Mouse (Mus musculus) myocyte (in vitro differentiated cells): ENCODE data around the gene Cfap74. TPM values are rescaled to one million over a fixed set of nuclear protein-coding genes. Genes with fewer than 3 reads are reported as not detected.

Source experiments
- H3K27me3 ChIP-seq: one replicate; pipeline ENCODE4 v1.6.1; 2011; ENCODE audit not compliant: control insufficient read depth, insufficient read depth, insufficient read length
- H3K36me3 ChIP-seq: one replicate; pipeline ENCODE4 v1.6.1; 2011; ENCODE audit not compliant: control insufficient read depth, insufficient read depth
- H3K4me2 ChIP-seq: one replicate; pipeline ENCODE4 v1.6.1; 2011; ENCODE audit warnings: low read depth, control low read depth
- H3K4me3 ChIP-seq: one replicate; pipeline ENCODE4 v1.5.1; 2011; ENCODE audit warnings: mild to moderate bottlenecking, control low read depth, moderate library complexity
- H3K79me2 ChIP-seq: one replicate; pipeline ENCODE4 v1.6.1; 2011; ENCODE audit not compliant: control insufficient read depth, insufficient read depth
- H3ac ChIP-seq: one replicate; pipeline ENCODE4 v1.6.1; 2011; ENCODE audit not compliant: control insufficient read depth, insufficient read length
- CEBPB ChIP-seq: IDR thresholded peaks from 2 replicates; pipeline ENCODE4 v1.6.1; 2011; ENCODE audit warnings: mild to moderate bottlenecking, moderate library complexity; ENCODE audit not compliant: poor library complexity, insufficient read depth, severe bottlenecking
- E2F4 ChIP-seq: IDR thresholded peaks from one replicate; pipeline ENCODE4 v1.6.1; 2011; ENCODE audit warnings: mild to moderate bottlenecking, control low read depth, moderate library complexity; ENCODE audit not compliant: insufficient read depth
- MAX ChIP-seq: IDR thresholded peaks from one replicate; pipeline ENCODE4 v1.6.1; 2011; ENCODE audit warnings: low read depth, mild to moderate bottlenecking, control low read depth
- MYOD1 ChIP-seq, 3 experiments: IDR thresholded peaks; one replicate each; pipeline ENCODE4 v1.6.1; 2011; ENCODE audit warnings: control low read depth in 2 of 3, low read depth in 2 of 3, mild to moderate bottlenecking in 2 of 3, moderate library complexity in 1 of 3; ENCODE audit not compliant: insufficient read length in 2 of 3, control insufficient read depth in 1 of 3
- MYOG ChIP-seq, 3 experiments: IDR thresholded peaks; one replicate each; pipeline ENCODE4 v1.6.1; 2011; ENCODE audit warnings: control low read depth in 2 of 3, low read depth in 2 of 3, mild to moderate bottlenecking in 2 of 3; ENCODE audit not compliant: insufficient read length in 2 of 3, control insufficient read depth in 1 of 3, insufficient read depth in 1 of 3
- POLR2A ChIP-seq: IDR thresholded peaks from one replicate; pipeline ENCODE4 v1.6.1; 2011; ENCODE audit warnings: low read depth, mild to moderate bottlenecking, control low read depth, moderate library complexity; ENCODE audit not compliant: insufficient read length
- POLR2AphosphoS2 ChIP-seq: IDR thresholded peaks from one replicate; pipeline ENCODE4 v1.6.1; 2011; ENCODE audit warnings: low read depth, control low read depth; ENCODE audit not compliant: insufficient read length
- REST ChIP-seq: IDR thresholded peaks from one replicate; pipeline ENCODE4 v1.6.1; 2011; ENCODE audit warnings: mild to moderate bottlenecking, control low read depth, moderate library complexity; ENCODE audit not compliant: insufficient read depth, insufficient read length
- SRF ChIP-seq: IDR thresholded peaks from one replicate; pipeline ENCODE4 v1.6.1; 2011; ENCODE audit warnings: low read depth; ENCODE audit not compliant: control insufficient read depth, insufficient read length
- TCF12 ChIP-seq: IDR thresholded peaks from one replicate; pipeline ENCODE4 v1.6.1; 2011; ENCODE audit warnings: mild to moderate bottlenecking, control low read depth; ENCODE audit not compliant: poor library complexity, insufficient read depth, severe bottlenecking
- TCF3 ChIP-seq: IDR thresholded peaks from one replicate; pipeline ENCODE4 v1.6.1; 2011; ENCODE audit warnings: low read depth, control low read depth; ENCODE audit not compliant: insufficient read length
- USF1 ChIP-seq: IDR thresholded peaks from one replicate; pipeline ENCODE4 v1.6.1; 2011; ENCODE audit warnings: low read depth, mild to moderate bottlenecking, control low read depth, moderate library complexity
- polyA plus RNA-seq: library from polyadenylated mRNA; unstranded; fragments of >200 nt; fragmentation: generic; extraction: Trizol; gene quantifications from one replicate; pipeline ENCODE4 v1.2.1, GENCODE M21; 2012; ENCODE audit warnings: missing spikeins

Gene Cfap74
- polyA plus RNA-seq, 1 experiment: 0.22 TPM

DNA sequence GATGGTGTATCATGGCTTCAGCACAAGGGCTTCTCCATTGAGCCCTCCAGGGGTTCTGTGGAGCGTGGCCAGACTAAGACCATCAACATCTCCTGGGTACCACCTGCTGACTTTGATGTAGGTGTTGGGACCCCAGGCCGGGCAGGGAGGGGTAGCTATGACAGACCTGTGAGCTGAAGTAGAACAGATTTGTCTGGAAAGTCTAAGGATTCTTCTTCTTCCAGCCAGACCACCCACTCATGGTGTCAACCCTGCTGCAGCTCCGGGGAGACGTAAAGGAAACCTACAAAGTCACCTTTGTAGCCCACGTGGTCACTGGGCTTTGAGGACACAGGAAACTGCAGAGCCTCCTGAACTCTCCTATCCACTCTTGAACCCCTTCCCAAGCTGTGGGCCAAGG lies 57.1 kb downstream of the Cfap74 start:
- H3ac ChIP-seq: no peak overlapping the region
- no peak overlapping the region for H3K4me3 ChIP-seq
- TF ChIP-seq TCF12 (no peak), SRF (no peak)
- no peaks in the 10 kb centered on the region for H3K79me2 ChIP-seq
- H3K4me2 ChIP-seq: no peak overlapping the region
- peaks cover 91% of the 10 kb centered on the region for H3K27me3 ChIP-seq
- H3K36me3 ChIP-seq: no peaks in the 10 kb centered on the region

DNA sequence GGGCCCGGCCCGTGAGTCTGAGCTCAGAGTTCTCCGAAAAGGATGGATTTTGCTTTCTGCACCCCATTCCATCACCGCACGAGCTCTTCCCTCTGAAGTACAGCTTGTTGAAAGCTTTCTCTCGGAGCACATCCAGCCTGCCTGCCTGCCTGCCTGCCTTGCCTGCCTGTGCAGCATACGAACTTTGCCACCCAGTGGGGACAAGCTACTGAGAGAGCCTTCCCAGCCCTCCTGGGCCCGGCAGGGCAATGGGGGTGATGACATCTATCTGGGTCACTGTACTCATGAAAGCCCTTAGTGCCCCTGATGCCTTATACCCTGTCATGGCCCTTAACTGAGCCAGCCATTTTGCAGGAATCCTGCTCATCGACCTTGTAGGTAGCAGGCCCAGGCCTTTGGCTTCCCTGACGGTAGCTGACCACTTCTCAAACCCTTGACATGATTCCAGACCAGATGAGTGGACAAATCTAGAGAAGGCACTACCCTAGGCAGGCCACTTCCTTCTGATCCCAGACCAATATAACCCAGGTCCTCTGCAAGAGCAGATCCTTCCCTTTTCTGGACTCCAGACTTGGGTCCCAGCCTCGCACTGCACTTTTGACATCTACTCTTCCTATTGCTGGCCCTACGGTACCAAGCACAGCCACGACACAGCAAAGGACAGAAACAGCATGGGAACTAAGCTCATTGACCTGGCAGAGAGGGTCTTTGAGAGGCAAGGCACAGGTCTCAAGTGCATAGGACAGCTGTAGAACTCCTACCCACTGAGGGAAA lies 58.4 kb downstream of the Cfap74 start:
- Histone ChIP-seq H3ac (no peak overlapping the region), H3K4me3 (no peak overlapping the region), H3K27me3 (peaks cover 85% of the 10 kb centered on the region), H3K36me3 (no peaks in the 10 kb centered on the region), H3K79me2 (no peaks in the 10 kb centered on the region), H3K4me2 (no peak overlapping the region)
- TF ChIP-seq MYOD1 (IDR thresholded peaks at IDR 0.05; ENCODE audit: control insufficient read depth in 1 of 3, insufficient read length in 2 of 3, low read depth in 2 of 3): no peak
- TF ChIP-seq USF1: no peak
- no peak for TF ChIP-seq E2F4
- TF ChIP-seq SRF: no peak
- no peak for TF ChIP-seq CEBPB
- no peak for TF ChIP-seq REST
- TF ChIP-seq POLR2A: no peak
- no peak for TF ChIP-seq MYOG (IDR thresholded peaks at IDR 0.05; ENCODE audit: control insufficient read depth in 1 of 3, insufficient read depth in 1 of 3, insufficient read length in 2 of 3, low read depth in 2 of 3)
- no peak for TF ChIP-seq TCF3
- TF ChIP-seq TCF12: no peak
- no peak for TF ChIP-seq POLR2AphosphoS2
- TF ChIP-seq MAX: no peak

DNA sequence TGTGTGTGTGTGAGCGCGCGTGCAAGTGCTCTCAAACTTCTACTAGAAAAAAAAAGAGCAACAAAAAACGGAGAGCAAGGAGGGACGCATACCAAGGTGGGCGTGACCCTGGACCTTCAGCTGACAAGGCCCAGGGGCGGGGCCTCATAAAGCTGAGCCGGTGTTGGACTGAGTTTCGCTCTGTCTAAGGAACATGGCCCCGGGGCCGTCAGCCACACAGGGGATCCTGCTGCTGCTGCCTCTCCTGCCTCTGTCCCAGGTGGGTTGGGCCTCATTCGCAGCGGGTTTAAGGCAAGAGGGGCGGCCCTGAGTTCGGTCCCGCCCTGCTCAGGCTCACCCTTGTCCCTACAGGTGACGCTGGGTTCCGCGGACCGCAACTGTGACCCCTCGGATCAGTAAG lies 60.0 kb downstream of the Cfap74 start, which contains the start of gene Tmem52:
Gene Tmem52, plus strand, starts transcription at position 163 of the 400 bp plus-strand sequence.
- H3K27me3 ChIP-seq: peaks cover 79% of the 10 kb centered on the region
- H3K79me2 ChIP-seq: no peaks in the 10 kb centered on the region
- TF ChIP-seq E2F4 (no peak), MAX (no peak)
- no peak within 1 kb of the TSS for H3K4me3 ChIP-seq
- H3ac ChIP-seq: no peak within 1 kb of the TSS
- no peak within 1 kb of the TSS for H3K4me2 ChIP-seq
- H3K36me3 ChIP-seq: no peaks in the 10 kb centered on the region

DNA sequence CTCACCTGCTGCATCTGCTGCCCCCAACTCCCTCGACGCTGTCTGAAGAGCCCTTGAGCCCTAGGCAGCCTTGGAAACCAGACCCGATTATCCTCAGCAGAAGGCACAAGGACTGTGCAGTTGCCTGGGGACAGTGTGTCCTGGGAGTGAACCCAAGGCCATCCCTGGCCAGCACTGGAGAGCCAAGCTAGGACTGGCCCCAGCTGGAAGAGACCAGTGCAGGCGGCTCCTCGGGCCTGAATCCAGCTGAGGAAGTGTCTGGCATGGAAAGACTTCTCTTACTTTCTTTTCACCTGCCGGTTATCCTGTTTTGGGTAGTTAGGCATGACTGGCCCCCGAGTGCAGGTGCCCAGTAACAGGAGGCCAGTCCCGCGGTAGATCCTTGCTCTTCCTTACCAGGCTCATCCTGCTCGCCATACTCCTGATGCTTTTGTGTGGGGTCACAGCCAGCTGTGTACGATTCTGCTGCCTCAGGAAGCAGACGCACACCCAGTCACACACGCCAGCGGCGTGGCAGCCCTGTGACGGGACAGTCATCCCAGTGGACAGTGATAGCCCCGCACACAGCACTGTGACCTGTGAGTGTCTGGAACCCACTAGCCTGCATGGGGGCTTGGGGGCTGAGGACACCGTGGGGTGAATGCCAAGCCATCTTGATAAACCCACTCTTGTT lies 60.7 kb downstream of the Cfap74 start:
- no peak overlapping the region for H3K4me3 ChIP-seq
- H3ac ChIP-seq: no peak overlapping the region
- H3K27me3 ChIP-seq: peaks cover 72% of the 10 kb centered on the region
- TF ChIP-seq POLR2AphosphoS2: no peak
- no peak for TF ChIP-seq POLR2A
- no peaks in the 10 kb centered on the region for H3K79me2 ChIP-seq
- H3K4me2 ChIP-seq: no peak overlapping the region
- H3K36me3 ChIP-seq: no peaks in the 10 kb centered on the region

DNA sequence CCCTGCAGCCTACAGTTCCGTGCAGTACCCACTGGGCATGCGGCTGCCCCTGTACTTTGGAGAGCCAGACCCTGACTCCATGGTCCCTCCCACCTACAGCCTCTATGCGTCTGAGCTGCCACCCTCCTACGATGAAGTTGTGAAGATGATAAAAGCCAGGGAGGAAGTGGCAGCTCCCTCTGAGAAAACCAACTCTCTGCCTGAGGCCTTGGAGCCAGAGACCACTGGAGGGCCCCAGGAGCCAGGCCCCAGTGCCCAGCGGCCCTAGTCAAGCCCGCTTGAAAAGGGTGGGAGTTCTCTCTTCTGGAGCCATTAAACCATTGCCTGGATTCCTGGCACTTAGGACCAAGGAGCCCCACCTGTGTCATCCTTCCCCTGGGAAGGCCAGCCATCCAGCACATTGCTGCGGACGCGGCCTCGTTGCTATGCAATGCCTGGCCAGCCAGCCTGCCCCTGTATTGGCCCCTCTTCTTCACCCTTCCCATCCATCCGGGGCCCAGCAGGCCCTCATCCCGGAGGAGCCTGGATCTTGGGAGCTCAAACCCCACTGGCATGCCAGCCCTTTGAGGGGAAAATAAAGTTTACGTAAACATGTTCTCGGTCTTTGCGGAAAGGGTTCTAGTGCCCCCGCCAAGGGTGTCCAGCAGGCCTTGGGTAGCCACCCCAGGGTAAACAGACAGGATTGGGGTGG lies 61.4 kb downstream of the Cfap74 start:
- TF ChIP-seq POLR2A (no peak), TCF12 (no peak), USF1 (no peak), SRF (no peak), REST (no peak), TCF3 (no peak)
- Histone ChIP-seq H3K4me3 (no peak overlapping the region), H3K36me3 (no peaks in the 10 kb centered on the region), H3K79me2 (no peaks in the 10 kb centered on the region), H3K4me2 (no peak overlapping the region), H3K27me3 (peaks cover 65% of the 10 kb centered on the region), H3ac (no peak overlapping the region)

DNA sequence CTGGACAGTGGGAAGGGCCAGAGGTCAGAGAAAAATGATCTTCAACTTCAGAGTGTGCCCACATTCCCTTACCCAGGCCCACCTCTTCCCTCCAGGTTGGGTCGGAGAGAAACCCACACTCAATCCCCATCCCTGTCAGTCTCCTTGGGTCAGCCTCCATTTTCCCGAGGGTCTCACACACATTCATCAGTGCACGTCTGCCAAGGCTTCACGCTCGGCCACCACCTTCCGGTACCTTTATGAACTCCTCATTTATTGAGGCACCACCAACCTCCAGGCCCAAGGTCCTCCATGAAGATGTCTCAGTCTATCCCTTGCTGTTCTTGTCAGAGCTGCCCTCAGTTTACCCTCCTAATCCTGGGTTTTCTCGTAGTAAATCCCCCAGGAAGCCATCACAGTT lies 62.0 kb downstream of the Cfap74 start:
- TF ChIP-seq USF1: no peak
- Histone ChIP-seq H3K27me3 (peaks cover 59% of the 10 kb centered on the region), H3ac (no peak overlapping the region), H3K79me2 (no peaks in the 10 kb centered on the region), H3K4me3 (no peak overlapping the region), H3K36me3 (no peaks in the 10 kb centered on the region), H3K4me2 (no peak overlapping the region)
